In the genomic region with DNA sequence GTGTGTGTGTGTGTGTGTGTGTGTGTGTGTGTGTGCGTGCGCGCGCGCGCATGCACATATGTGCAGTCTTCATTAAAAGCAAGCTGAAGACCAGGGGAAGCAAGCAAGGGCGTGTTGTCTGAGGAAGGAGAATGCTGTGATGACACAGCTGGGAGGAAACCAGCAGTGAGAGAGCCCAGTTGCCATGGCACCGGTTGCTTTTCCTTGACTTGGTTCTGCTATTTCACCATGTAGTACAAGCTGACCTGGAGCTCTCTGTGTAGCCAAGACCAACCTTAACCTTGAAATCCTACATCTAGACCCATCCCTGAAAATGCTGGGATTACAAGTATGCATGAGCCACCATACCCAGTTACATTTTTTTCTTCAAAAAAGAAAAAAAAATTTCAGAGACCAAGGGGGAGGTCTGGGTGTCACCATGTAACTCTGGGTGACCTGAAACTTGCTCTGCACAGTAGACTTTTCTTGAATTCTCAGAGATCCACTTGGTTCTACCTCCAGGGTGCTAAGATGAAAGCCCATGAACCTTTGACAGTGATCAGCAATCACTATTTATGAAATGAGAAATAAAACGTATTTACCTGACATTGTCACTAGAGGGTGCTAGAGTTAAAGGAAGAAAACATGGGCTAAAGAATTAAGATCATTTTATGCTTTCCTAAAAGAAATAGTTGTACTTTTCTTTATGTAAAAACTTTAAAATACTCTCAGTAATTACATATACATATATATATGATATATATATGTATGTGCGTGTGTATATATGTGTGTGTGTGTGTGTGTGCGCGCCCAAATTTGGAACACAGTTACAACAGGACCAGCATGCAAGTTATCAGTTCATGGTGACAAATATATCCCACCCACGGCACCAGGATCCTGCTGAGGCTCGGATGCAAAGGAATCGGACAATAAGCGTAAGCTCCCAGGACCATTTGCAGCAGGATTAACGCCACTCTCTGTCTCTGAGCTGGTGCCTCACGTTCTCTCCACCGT, we compare ENCODE assay signal across 9 mouse cellular contexts. TPM values are rescaled to one million over a fixed set of nuclear protein-coding genes. Genes with fewer than 3 reads are reported as not detected.
DNase-seq lines count a peak whose midpoint lies in the region; ATAC-seq and TF ChIP-seq lines count a peak whose summit lies in the region.
"Had no signal": no experiment of that assay in that cellular context is flagged by ENCODE, and none has a peak within 500 bp of the region (broad histone marks: within the 10 kb centered on the region; RNA-seq: fewer than 3 reads in every experiment).

No protein-coding gene starts in this region.

- no peaks in the 10 kb centered on the region for H3K4me1 ChIP-seq in thymus, adult 2 months (replicated peaks; ENCODE audit: control insufficient read depth, insufficient read depth, low read length)
- H3K4me1 ChIP-seq in heart, embryonic 15.5 days (replicated peaks): peaks cover 15% of the 10 kb centered on the region
- no peaks in the 10 kb centered on the region for H3K4me1 ChIP-seq in midbrain, postnatal 0 days (ENCODE audit: insufficient read depth, low read length)

- H3K9me3 ChIP-seq in heart, embryonic 15.5 days (replicated peaks): no peaks in the 10 kb centered on the region
- H3K9me3 ChIP-seq in midbrain, postnatal 0 days (ENCODE audit: low read length): no peaks in the 10 kb centered on the region

- no peak for ATAC-seq in heart, embryonic 15.5 days (replicated peaks; ENCODE audit: insufficient number of reproducible peaks, insufficient read depth, low FRiP score, low read depth)
- ATAC-seq in midbrain, postnatal 0 days (ENCODE audit: low FRiP score): peak; percentile 61
- no peak for ATAC-seq in erythroid progenitor cell, adult 5-6 weeks (replicated peaks; ENCODE audit: low FRiP score, poor library complexity, severe bottlenecking)

- no peaks in the 10 kb centered on the region for H3K36me3 ChIP-seq in thymus, adult 2 months (ENCODE audit: control insufficient read depth, insufficient read depth, low read length)
- H3K36me3 ChIP-seq in heart, embryonic 15.5 days: no peaks in the 10 kb centered on the region
- peaks cover 4% of the 10 kb centered on the region for H3K36me3 ChIP-seq in midbrain, postnatal 0 days (ENCODE audit: insufficient read depth, low read length)

- no peak for TF ChIP-seq POLR2A in thymus, adult 2 months (IDR thresholded peaks at IDR 0.05; ENCODE audit: control insufficient read depth, extremely low read depth, insufficient read depth, low read length, poor library complexity)

- peak; percentile 55 for DNase-seq in heart, adult 18-20 months
- DNase-seq in heart, postnatal 25 days (ENCODE audit: low spot score): no peak
- DNase-seq in thymus, adult 2 months: no peak
- no peak for DNase-seq in thymus, adult 18-20 months
- DNase-seq in midbrain, postnatal 0 days (ENCODE audit: low spot score): peak; percentile 59
- no peak for DNase-seq in urinary bladder, postnatal 10 days (ENCODE audit: low spot score)

- H3K4me3 ChIP-seq in thymus, adult 2 months (ENCODE audit: control insufficient read depth, insufficient read depth, low read length): no peak overlapping the region
- H3K4me3 ChIP-seq in heart, embryonic 15.5 days: no peak overlapping the region
- no peak overlapping the region for H3K4me3 ChIP-seq in midbrain, postnatal 0 days (ENCODE audit: low read depth, low read length)

- intact Hi-C loops in heart, postnatal 25 days (cut with DNase I): loop anchor here (1.0 to 10.0 kb wide), 3 partner anchors 153 to 432 kb away; partner anchors contain the start of gene Cyb5r4

- TF ChIP-seq CTCF in thymus, adult 2 months (IDR thresholded peaks at IDR 0.05; ENCODE audit: borderline replicate concordance, control insufficient read depth, extremely low read depth, insufficient read depth, low read length, poor library complexity): 0 out of 2 replicates have a peak, but pooled peaks have one; percentile 24
- peak; percentile 85 for TF ChIP-seq CTCF in midbrain, postnatal 0 days (IDR thresholded peaks at IDR 0.05)

- H3K9ac ChIP-seq in heart, embryonic 15.5 days: peak overlapping the region; percentile 40; the same call in 1 of the 2 replicates
- H3K9ac ChIP-seq in midbrain, postnatal 0 days (replicated peaks; ENCODE audit: low read length, poor library complexity, severe bottlenecking): no peak overlapping the region

- no peaks in the 10 kb centered on the region for H3K27me3 ChIP-seq in thymus, adult 2 months (ENCODE audit: control insufficient read depth, insufficient read depth, low read length)
- H3K27me3 ChIP-seq in heart, embryonic 15.5 days: no peaks in the 10 kb centered on the region
- no peaks in the 10 kb centered on the region for H3K27me3 ChIP-seq in midbrain, postnatal 0 days (ENCODE audit: insufficient read depth, low read length)

- no peak overlapping the region for H3K27ac ChIP-seq in thymus, adult 2 months (ENCODE audit: control insufficient read depth, insufficient read depth, low read length)
- peak overlapping the region; percentile 24; the same call in 1 of the 2 replicates for H3K27ac ChIP-seq in heart, embryonic 15.5 days
- no peak overlapping the region for H3K27ac ChIP-seq in midbrain, postnatal 0 days (ENCODE audit: low read depth, low read length)

- peak overlapping the region; percentile 48 for H3K4me2 ChIP-seq in heart, embryonic 15.5 days
- H3K4me2 ChIP-seq in midbrain, postnatal 0 days (ENCODE audit: low read depth, low read length, poor library complexity, severe bottlenecking): no peak overlapping the region

- 73% methylated on average over 19 of the region's 19 CpGs for WGBS in thymus, adult 2 months
- 57% methylated on average over 19 of the region's 19 CpGs for WGBS in heart, embryonic 15.5 days
- WGBS in midbrain, postnatal 0 days: 62% methylated on average over 19 of the region's 19 CpGs

RNA-seq across cellular contexts. Expression of gene Rwdd2a, which starts 21.2 kb away (rescaled TPM):
- total RNA-seq in heart, adult 18-20 months (2021): under 1 TPM; 0.21 to 0.77 TPM
- under 1 TPM; 0.39 to 0.59 TPM for total RNA-seq in heart, postnatal 25 days (2021)
- 1.8 and 2.0 TPM in 2 replicates for polyA plus RNA-seq in thymus, adult 2 months (2012; rRNA removed)
- 3.6 and 3.7 TPM in 2 replicates for polyA plus RNA-seq in heart, embryonic 15.5 days (2015; fragmentation: Nextera tagmentation; extraction: Ambion mirVana)
- total RNA-seq in midbrain, postnatal 0 days (2014; rRNA removed): 30.4 and 38.7 TPM in 2 replicates
- polyA plus RNA-seq in midbrain, postnatal 0 days (2015; fragmentation: Nextera tagmentation; extraction: Ambion mirVana): 75.0 and 75.5 TPM in 2 replicates
- total RNA-seq in erythroid progenitor cell, adult 5-6 weeks (2015; ENCODE audit: low replicate concordance): 3.8 TPM in 1 of 2 replicates, not detected in the other
- not detected in 2 replicates for total RNA-seq in erythroid progenitor cell, adult 5-6 weeks (2017; ENCODE audit: low replicate concordance)
- total RNA-seq: liver, adult 2 months had no signal
- polyA plus RNA-seq: liver, adult 2 months had no signal

RNA-seq across cellular contexts. Expression of gene Pgm3, which starts 21.3 kb away (rescaled TPM):
- 1 to 10 TPM; 7.4 to 7.8 TPM for total RNA-seq in heart, adult 18-20 months (2021)
- total RNA-seq in heart, postnatal 25 days (2021): 1 to 10 TPM; 7.0 to 7.5 TPM
- 3.5 and 4.5 TPM in 2 replicates for polyA plus RNA-seq in thymus, adult 2 months (2012; rRNA removed)
- 17.5 and 22.0 TPM in 2 replicates for polyA plus RNA-seq in heart, embryonic 15.5 days (2015; fragmentation: Nextera tagmentation; extraction: Ambion mirVana)
- 19.3 and 20.9 TPM in 2 replicates for total RNA-seq in midbrain, postnatal 0 days (2014; rRNA removed)
- 25.1 and 25.5 TPM in 2 replicates for polyA plus RNA-seq in midbrain, postnatal 0 days (2015; fragmentation: Nextera tagmentation; extraction: Ambion mirVana)
- 5.0 and 9.0 TPM in 2 replicates for total RNA-seq in erythroid progenitor cell, adult 5-6 weeks (2015; ENCODE audit: low replicate concordance)
- total RNA-seq in erythroid progenitor cell, adult 5-6 weeks (2017; ENCODE audit: low replicate concordance): 1.5 and 2.9 TPM in 2 replicates

Comparison
In these comparisons a context has a peak if more than half of its experiments do, and no peak if none do; other contexts are left out.
1. DNase-seq: peak in heart, adult 18-20 months (2 of 2) and midbrain, postnatal 0 days (single experiment); none in heart, postnatal 25 days (single experiment), thymus, adult 2 months (single experiment), thymus, adult 18-20 months (0 of 2) and urinary bladder, postnatal 10 days (single experiment).